Mouse (Mus musculus) heart, embryonic 14.5 days (tissue): Measurements from ENCODE around the gene Rab3il1. TPM values are rescaled to one million over a fixed set of nuclear protein-coding genes. Genes with fewer than 3 reads are reported as not detected.

ENCODE experiments used
- ATAC-seq: fragments of 200-750 bp; cut with Nextera tagmentation; 2 replicates; pipeline ENCODE4 v1.8.0; 2017; ENCODE audit warnings: low read depth, moderate TSS enrichment; ENCODE audit not compliant: insufficient number of reproducible peaks, insufficient read depth, low FRiP score
- H3K27ac ChIP-seq, 2 experiments: fragments of 200-500 bp in 1 of 2; fragments of 300-500 bp in 1 of 2; sonication (generic) in 1 of 2; replicated peaks in 1 of 2; 2 replicates each; pipeline ENCODE4 v1.5.1; 2012 to 2014; ENCODE audit warnings: low read depth in 2 of 2, low read length in 2 of 2, control low read depth in 1 of 2, mild to moderate bottlenecking in 1 of 2, mixed read lengths in 1 of 2; ENCODE audit not compliant: control insufficient read depth in 1 of 2, insufficient read depth in 1 of 2
- H3K27me3 ChIP-seq: fragments of 300-500 bp; sonication (generic); 2 replicates; pipeline ENCODE4 v1.6.1; 2014; ENCODE audit warnings: mild to moderate bottlenecking, low read length, control low read depth; ENCODE audit not compliant: control insufficient read depth, insufficient read depth
- H3K36me3 ChIP-seq: fragments of 300-500 bp; sonication (generic); 2 replicates; pipeline ENCODE4 v1.6.1; 2014; ENCODE audit warnings: mild to moderate bottlenecking, control low read depth, low read length, mixed read lengths; ENCODE audit not compliant: control insufficient read depth, insufficient read depth
- H3K4me1 ChIP-seq, 2 experiments: fragments of 200-500 bp in 1 of 2; fragments of 300-500 bp in 1 of 2; sonication (generic) in 1 of 2; 2 replicates each; pipeline ENCODE4 v1.6.1; 2012 to 2014; ENCODE audit warnings: low read length in 2 of 2, control low read depth in 1 of 2, mixed read lengths in 1 of 2; ENCODE audit not compliant: control insufficient read depth in 2 of 2, insufficient read depth in 2 of 2
- H3K4me2 ChIP-seq: fragments of 300-500 bp; sonication (generic); 2 replicates; pipeline ENCODE4 v1.6.1; 2014; ENCODE audit warnings: mild to moderate bottlenecking, low read length
- H3K4me3 ChIP-seq, 2 experiments: fragments of 200-500 bp in 1 of 2; fragments of 300-500 bp in 1 of 2; sonication (generic) in 1 of 2; 2 replicates each; pipeline ENCODE4 v1.5.1; 2012 to 2014; ENCODE audit warnings: low read length in 2 of 2, mild to moderate bottlenecking in 2 of 2, control low read depth in 1 of 2, low read depth in 1 of 2, moderate library complexity in 1 of 2; ENCODE audit not compliant: control insufficient read depth in 1 of 2, insufficient read depth in 1 of 2
- H3K9ac ChIP-seq: fragments of 300-500 bp; sonication (generic); 2 replicates; pipeline ENCODE4 v1.6.1; 2014; ENCODE audit warnings: mild to moderate bottlenecking, low read length
- H3K9me3 ChIP-seq: fragments of 300-500 bp; sonication (generic); 2 replicates; pipeline ENCODE4 v1.6.1; 2016; ENCODE audit warnings: low read length, control low read depth; ENCODE audit not compliant: control insufficient read depth
- WGBS: fragments of 180-500 bp; shearing (Covaris S2); extraction: QIAGEN DNeasy Blood & Tissue Kit; methylation state at CpG from one replicate; pipeline ENCODE4 v1.1.7; 2014; 5-methylcytosine and 5-hydroxymethylcytosine counted together
- polyA plus RNA-seq: library from polyadenylated mRNA; unstranded; fragments of >200 nt; fragmentation: Nextera tagmentation; extraction: Ambion mirVana; gene quantifications from 2 replicates; pipeline ENCODE4 v1.2.1, GENCODE M21; 2014

The Rab3il1 gene
- polyA plus RNA-seq, 1 experiment from 2014 or later = 27.6 TPM

DNA sequence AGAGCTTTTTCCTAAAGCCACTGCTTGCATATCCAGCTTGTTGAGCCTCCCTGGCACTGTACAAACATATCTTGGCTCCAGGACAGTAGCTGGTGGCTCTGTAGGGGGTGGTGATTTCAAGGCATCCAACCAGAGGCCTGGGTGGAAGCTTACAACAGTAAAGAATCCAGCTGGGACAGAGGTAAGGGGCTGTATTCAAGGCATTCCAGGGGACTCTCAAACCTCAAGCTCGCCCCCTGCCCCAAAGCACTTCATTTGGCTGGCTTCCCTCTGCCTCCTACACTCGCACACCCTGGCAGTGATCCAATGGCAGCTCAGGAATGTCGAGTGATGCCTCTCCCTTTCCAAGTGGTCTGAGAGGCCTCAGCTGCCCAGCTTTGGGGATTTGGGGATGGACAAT is 37.4 kb downstream of the Rab3il1 start:
- peak overlapping the region; percentile 9; the same call in 1 of the 2 replicates for H3K9ac ChIP-seq
- 4% methylated on average over 3 of the region's 3 CpGs for WGBS
- peak overlapping the region; percentile 41 for H3K4me2 ChIP-seq
- ATAC-seq = no peak
- no peaks in the 10 kb centered on the region for H3K9me3 ChIP-seq
- no peaks in the 10 kb centered on the region for H3K27me3 ChIP-seq
- H3K36me3 ChIP-seq = peaks cover 19% of the 10 kb centered on the region
- peaks cover 36 to 61% of the 10 kb centered on the region in 2 experiments for H3K4me1 ChIP-seq
- no peak overlapping the region for H3K4me3 ChIP-seq
- peak overlapping the region; percentile 77 to 92 for H3K27ac ChIP-seq

DNA sequence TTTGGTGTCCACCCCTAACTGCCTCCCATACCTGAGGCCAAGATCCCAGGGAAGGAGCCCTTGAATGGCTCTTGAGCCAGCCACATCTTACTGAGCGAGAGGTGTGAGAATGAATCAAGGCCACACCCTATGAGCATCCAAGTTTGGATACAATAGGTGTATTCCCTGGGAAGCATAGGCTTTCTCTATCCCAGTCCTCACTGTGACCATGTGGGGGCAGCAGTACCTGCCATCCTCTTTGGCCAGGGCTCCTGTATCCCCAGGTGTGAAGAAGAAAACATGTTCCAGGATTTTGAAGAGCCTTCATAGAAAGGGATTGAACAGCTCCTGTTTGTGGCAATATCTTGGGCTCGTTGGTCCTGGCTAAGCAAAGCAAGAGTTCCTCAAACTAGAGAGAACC is 38.1 kb downstream of the Rab3il1 start:
- no peak for ATAC-seq
- WGBS = 77% methylated on average over 2 of the region's 2 CpGs
- H3K4me2 ChIP-seq = peak overlapping the region; percentile 41
- H3K27me3 ChIP-seq = no peaks in the 10 kb centered on the region
- peaks cover 38 to 68% of the 10 kb centered on the region in 2 experiments for H3K4me1 ChIP-seq
- H3K4me3 ChIP-seq = no peak overlapping the region
- peak overlapping the region; percentile 77 to 92 for H3K27ac ChIP-seq
- peaks cover 19% of the 10 kb centered on the region for H3K36me3 ChIP-seq
- H3K9ac ChIP-seq = no peak overlapping the region
- H3K9me3 ChIP-seq = no peaks in the 10 kb centered on the region

DNA sequence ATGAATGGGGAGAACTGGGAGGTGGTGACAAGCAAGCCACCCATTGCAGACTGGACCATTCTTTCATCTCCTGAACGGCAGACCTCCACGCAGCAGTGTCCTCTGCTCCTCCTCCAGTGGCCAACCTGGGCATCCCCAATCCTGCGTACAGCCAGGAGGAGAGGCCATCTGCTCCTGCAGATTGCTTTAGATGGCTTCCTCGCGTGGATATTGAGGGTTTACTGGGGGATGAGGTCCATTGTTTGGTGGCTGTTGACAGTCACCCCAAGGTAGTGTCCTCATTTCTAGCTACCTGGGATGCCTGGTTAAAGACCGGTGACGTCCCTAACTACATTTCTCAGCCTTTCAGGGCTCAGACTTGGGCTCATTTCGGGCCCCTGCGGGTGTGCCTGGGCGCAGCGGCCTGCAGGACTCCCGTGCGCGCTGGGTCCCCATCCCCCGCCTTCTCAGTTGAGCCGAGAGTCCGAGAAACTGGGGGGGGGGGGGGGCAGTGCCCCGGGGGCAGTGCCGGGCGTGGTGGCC is 39.5 kb downstream of the Rab3il1 start:
- ATAC-seq = no peak
- peaks cover 37 to 76% of the 10 kb centered on the region in 2 experiments for H3K4me1 ChIP-seq
- WGBS = 12% methylated on average over 19 of the region's 20 CpGs

DNA sequence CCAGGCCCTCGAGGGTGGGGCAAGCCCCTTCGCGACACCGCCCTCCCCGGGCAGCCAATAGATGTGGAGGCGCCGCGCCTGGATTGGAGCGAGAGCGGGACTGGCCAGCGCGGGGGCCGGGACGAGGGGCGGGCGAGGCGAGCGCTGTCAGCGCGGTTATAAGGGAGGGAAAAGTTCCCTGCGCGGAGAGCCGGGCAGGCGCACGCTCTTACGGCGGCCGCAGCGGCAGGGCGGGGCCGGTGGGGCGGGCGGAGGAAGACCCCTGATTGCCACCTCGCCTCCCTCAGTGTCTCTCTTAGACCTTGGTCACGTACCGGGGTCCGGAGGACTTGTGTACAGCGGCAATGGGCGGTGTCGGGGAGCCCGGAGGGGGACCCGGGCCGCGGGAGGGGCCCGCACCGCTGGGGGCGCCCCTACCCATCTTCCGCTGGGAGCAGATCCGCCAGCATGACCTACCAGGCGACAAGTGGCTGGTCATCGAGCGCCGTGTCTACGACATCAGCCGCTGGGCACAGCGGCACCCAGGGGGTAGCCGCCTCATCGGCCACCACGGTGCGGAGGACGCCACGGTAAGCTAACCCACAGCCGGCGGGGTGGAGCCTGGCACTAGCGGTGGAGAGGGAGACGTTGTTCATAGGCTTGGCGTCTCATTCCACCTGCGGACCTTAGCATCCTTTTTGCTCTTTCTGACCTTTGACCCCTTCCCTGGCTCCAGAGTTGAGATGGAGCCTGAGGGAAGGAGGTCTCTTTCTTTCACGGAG is 40.1 kb downstream of the Rab3il1 start, which contains the start of gene Fads3:
Gene Fads3 (plus strand): TSS at position 182 of the 761 bp plus-strand sequence.
- peaks cover 43 to 83% of the 10 kb centered on the region in 2 experiments for H3K4me1 ChIP-seq
- no peaks in the 10 kb centered on the region for H3K9me3 ChIP-seq
- H3K36me3 ChIP-seq = peaks cover 16% of the 10 kb centered on the region
- peak within 1 kb of the TSS; percentile 83 for H3K9ac ChIP-seq
- H3K27me3 ChIP-seq = no peaks in the 10 kb centered on the region
- peak within 1 kb of the TSS; percentile 87 for H3K4me2 ChIP-seq
- H3K4me3 ChIP-seq = peak within 1 kb of the TSS; percentile 57 to 82
- peak within 1 kb of the TSS; percentile 97 for H3K27ac ChIP-seq
- WGBS = under 1% methylated on average over 64 of the region's 69 CpGs
- ATAC-seq = peak; percentile 81

More for the DNA sequence above, 39.5 kb downstream of the Rab3il1 start:
- H3K4me3 ChIP-seq = peak overlapping the region; percentile 57 to 82
- H3K27ac ChIP-seq = peak overlapping the region; percentile 56 to 97
- H3K27me3 ChIP-seq = no peaks in the 10 kb centered on the region
- H3K36me3 ChIP-seq = peaks cover 23% of the 10 kb centered on the region
- H3K9me3 ChIP-seq = no peaks in the 10 kb centered on the region
- peak overlapping the region; percentile 83 for H3K9ac ChIP-seq
- peak overlapping the region; percentile 87 for H3K4me2 ChIP-seq

DNA sequence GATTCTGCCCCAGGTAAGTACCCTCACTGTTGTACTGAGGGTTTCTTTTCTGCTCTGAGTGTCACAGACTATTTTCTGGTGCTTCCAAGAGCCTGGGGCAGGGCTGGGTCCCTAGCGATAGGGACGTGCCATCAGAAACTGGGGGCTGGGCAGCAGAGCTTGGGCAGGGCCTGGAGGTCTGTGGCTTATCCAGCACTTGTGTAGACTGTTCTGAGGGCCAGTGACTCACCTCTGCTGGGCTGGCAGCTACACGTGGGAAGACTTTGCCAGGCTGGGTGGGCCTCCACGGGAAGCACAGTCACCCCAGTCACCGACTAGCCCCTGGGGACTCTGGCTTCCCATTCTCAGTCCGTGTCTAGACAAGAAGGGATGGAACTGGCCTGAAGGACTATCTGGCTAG is 40.8 kb downstream of the Rab3il1 start:
- peak overlapping the region; percentile 97 for H3K27ac ChIP-seq
- peaks cover 16% of the 10 kb centered on the region for H3K36me3 ChIP-seq
- H3K27me3 ChIP-seq = no peaks in the 10 kb centered on the region
- H3K4me2 ChIP-seq = peak overlapping the region; percentile 87
- H3K9ac ChIP-seq = peak overlapping the region; percentile 83
- peaks cover 49 to 87% of the 10 kb centered on the region in 2 experiments for H3K4me1 ChIP-seq
- no peaks in the 10 kb centered on the region for H3K9me3 ChIP-seq
- WGBS = 17% methylated on average over 6 of the region's 6 CpGs
- peak overlapping the region; percentile 57 to 82 for H3K4me3 ChIP-seq
- ATAC-seq = peak; percentile 19; the same call in 1 of the 2 replicates

DNA sequence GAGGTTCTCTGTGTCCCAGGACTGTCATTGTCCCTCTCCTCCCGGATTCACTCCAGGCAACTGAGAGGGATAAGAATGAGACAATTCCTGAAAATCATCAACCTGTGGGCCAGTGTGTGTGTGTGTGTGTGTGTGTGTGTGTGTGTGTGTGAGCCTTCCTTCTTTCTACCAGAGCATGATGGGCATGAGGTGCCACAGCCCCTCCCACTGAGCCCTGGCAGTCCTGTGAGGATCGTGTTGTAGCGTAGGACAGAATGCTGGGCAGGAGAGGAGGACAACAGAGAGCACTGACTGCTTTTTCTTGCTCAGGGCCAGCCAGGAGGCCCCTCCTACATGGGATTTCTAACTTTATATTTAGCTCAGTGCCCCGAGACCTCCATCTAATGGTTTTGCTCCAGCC is 41.3 kb downstream of the Rab3il1 start:
- H3K9ac ChIP-seq = peak overlapping the region; percentile 83
- WGBS = 41% methylated on average over 4 of the region's 4 CpGs
- H3K4me2 ChIP-seq = peak overlapping the region; percentile 87
- peaks cover 52 to 83% of the 10 kb centered on the region in 2 experiments for H3K4me1 ChIP-seq
- H3K9me3 ChIP-seq = no peaks in the 10 kb centered on the region
- no peak for ATAC-seq
- H3K27me3 ChIP-seq = no peaks in the 10 kb centered on the region
- peaks cover 16% of the 10 kb centered on the region for H3K36me3 ChIP-seq
- peak overlapping the region; percentile 57 to 82 for H3K4me3 ChIP-seq
- H3K27ac ChIP-seq = peak overlapping the region; percentile 97

DNA sequence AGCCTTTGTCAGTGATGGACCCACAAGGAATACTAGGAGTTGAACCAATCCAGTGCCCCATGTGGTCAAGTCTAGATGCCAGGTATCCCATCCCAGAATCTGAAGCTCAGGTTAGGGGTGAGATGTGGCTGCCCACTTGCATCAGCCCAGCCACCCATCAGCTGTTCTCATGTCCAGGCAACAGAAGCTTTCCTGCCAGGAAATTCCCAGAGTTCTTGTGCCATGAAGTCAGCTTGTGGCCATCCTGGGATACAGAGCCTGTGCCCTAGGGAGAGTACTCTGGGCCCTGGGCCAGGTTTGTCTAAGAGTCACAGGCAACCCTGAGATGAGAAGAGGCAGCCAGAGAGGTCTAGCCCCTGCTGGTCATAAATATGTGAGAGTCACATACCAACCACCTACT is 42.2 kb downstream of the Rab3il1 start:
- Histone ChIP-seq H3K9ac (peak overlapping the region; percentile 83; the same call in 1 of the 2 replicates), H3K27me3 (no peaks in the 10 kb centered on the region), H3K4me2 (peak overlapping the region; percentile 87), H3K4me1 (peaks cover 49 to 75% of the 10 kb centered on the region in 2 experiments), H3K4me3 (peak overlapping the region; percentile 57 to 82; a peak in 2 of 4 replicates), H3K27ac (peak overlapping the region; percentile 97), H3K36me3 (peaks cover 16% of the 10 kb centered on the region), H3K9me3 (no peaks in the 10 kb centered on the region)
- ATAC-seq = peak; percentile 17; the same call in 1 of the 2 replicates
